Mouse (Mus musculus) limb, embryonic 10.5 days (tissue): ENCODE data around the gene Gls. TPM values are rescaled to one million over a fixed set of nuclear protein-coding genes. Genes with fewer than 3 reads are reported as not detected.

Source experiments
- DNase-seq: peaks from one replicate; pipeline ENCODE4 v3.0.0-alpha.2; 2017; ENCODE audit warnings: low spot score
- H3K27ac ChIP-seq: fragments of 300-500 bp; sonication (generic); 2 replicates; pipeline ENCODE4 v1.5.1; 2016; ENCODE audit warnings: mild to moderate bottlenecking
- H3K27me3 ChIP-seq: fragments of 300-500 bp; sonication (generic); 2 replicates; pipeline ENCODE4 v1.6.1; 2016; ENCODE audit warnings: low read depth, mild to moderate bottlenecking; ENCODE audit not compliant: poor library complexity, severe bottlenecking
- H3K36me3 ChIP-seq: fragments of 300-500 bp; sonication (generic); 2 replicates; pipeline ENCODE4 v1.6.1; 2016; ENCODE audit warnings: mild to moderate bottlenecking, moderate library complexity
- H3K4me1 ChIP-seq: fragments of 300-500 bp; sonication (generic); 2 replicates; pipeline ENCODE4 v1.6.1; 2016
- H3K4me3 ChIP-seq: fragments of 300-500 bp; sonication (generic); 2 replicates; pipeline ENCODE4 v1.5.1; 2016; ENCODE audit warnings: mild to moderate bottlenecking, moderate library complexity
- H3K9me3 ChIP-seq: fragments of 300-500 bp; sonication (generic); replicated peaks from 2 replicates; pipeline ENCODE4 v1.6.1; 2016; ENCODE audit warnings: mild to moderate bottlenecking
- WGBS: fragments of 180-500 bp; shearing (Covaris S2); methylation state at CpG from one replicate; pipeline ENCODE4 v1.1.7; 2016; 5-methylcytosine and 5-hydroxymethylcytosine counted together
- polyA plus RNA-seq: library from polyadenylated mRNA; unstranded; fragments of >200 nt; fragmentation: Nextera tagmentation; extraction: Ambion mirVana; gene quantifications from 2 replicates; pipeline ENCODE4 v1.2.1, GENCODE M21; 2016

Gls gene
- 17.2 and 22.6 TPM in 2 replicates for polyA plus RNA-seq

DNA sequence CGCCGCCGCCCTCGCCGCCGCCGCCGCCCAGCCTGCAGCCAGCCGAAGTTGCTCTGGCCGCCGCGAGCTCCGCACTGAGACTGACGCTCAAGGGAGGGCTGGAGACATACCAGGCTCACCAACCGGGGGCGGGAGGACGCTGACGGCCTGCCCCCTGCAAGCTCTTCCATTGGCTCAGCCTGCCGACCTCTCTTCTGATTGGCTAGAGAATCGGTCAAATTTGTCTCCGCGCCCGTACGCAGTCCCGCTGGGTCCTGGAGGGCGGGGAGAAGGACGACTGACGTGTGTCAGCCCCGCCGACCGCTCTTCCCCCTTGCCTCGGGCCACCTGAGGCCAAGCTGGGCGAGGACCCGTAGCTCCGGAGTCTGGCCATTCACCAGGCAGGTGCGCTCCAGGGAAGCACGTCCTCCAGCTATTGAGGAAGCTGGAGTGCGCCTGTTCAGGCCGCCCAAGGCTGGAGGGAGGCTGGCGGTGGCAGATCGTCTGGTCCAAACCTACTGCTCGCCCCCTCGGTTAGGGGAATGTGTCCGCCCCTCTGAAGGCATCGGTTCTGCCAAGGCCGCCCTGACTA, at the start of gene Gls:
Gls (minus strand) TSS at position 90 of the 571 bp plus-strand sequence.
- Histone ChIP-seq H3K36me3 (no peaks in the 10 kb centered on the region), H3K27ac (peak within 1 kb of the TSS; percentile 96), H3K4me3 (peak within 1 kb of the TSS; percentile 78), H3K4me1 (peaks cover 17% of the 10 kb centered on the region), H3K9me3 (no peaks in the 10 kb centered on the region), H3K27me3 (peaks cover 5% of the 10 kb centered on the region)
- peak; percentile 96 for DNase-seq
- WGBS: under 1% methylated on average over 46 of the region's 46 CpGs

DNA sequence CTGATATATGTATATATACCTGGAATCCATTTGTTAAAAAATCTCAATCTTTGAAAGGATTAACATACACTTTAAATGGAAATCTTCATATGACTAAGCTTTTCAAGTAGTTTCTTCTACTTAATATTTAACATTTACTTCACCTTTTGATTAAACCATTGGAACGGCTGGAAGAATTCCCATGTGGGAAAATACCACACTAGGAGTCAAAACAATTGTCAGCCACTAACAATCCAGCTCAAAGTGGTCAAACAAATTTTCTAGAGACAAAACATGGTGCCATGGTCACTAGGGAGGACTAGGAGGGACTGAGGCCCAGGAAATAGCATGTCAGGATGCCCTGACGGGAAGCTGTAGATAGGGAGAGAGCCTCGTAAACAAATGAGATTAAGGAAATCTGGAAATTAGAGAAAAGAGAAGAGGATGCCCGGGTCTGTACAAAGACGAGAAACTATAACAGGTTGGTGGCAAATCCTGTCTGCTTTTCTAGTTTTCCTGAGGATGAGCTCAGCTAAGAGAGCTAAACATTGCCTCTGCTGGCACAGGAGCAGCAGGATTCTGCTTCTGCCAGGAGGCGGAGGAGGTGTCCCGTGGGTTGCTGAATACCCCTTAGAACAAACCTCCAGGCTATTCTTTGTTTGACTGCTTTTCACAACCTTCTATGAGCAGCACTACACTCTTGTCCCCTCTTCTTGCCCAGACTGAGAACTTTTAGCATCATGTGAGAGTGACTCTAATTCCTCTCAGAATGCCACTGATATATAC, 47.0 kb upstream of the Gls start:
- Histone ChIP-seq H3K9me3 (no peaks in the 10 kb centered on the region), H3K27ac (no peak overlapping the region), H3K4me3 (no peak overlapping the region), H3K27me3 (no peaks in the 10 kb centered on the region), H3K4me1 (no peaks in the 10 kb centered on the region), H3K36me3 (no peaks in the 10 kb centered on the region)
- DNase-seq: no peak
- 82% methylated on average over 7 of the region's 7 CpGs for WGBS

- Histone ChIP-seq H3K27ac (no peak overlapping the region), H3K9me3 (no peaks in the 10 kb centered on the region), H3K36me3 (no peaks in the 10 kb centered on the region), H3K4me1 (no peaks in the 10 kb centered on the region), H3K4me3 (no peak overlapping the region), H3K27me3 (no peaks in the 10 kb centered on the region)
- 81% methylated on average over 3 of the region's 3 CpGs for WGBS
- DNase-seq: no peak
These were observed 46.3 kb upstream of the Gls start for GRCm38 (mm10) chr1:52279331-52279730.

DNA sequence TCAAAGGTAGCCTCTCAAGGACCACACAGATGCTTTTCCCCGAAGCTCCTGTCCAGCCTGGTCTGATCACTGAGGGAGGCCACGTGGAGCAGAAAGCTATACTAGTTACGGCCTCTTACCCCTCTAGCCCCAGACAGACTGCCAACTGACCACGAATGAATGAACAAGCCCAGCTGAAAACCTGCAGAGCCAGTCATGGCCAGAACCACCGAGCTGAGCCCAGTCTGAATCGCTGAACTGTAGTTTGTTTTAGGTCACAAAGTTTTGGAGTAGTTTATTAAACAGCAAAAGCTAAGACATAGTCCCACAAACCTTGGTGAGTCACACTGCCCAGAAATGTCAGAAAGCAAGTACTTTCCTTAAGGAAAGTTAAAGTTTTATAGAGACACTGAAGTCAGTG, 45.0 kb upstream of the Gls start:
- H3K27ac ChIP-seq: no peak overlapping the region
- no peak overlapping the region for H3K4me3 ChIP-seq
- DNase-seq: no peak
- WGBS: 77% methylated on average over 6 of the region's 6 CpGs
- H3K4me1 ChIP-seq: no peaks in the 10 kb centered on the region
- H3K36me3 ChIP-seq: no peaks in the 10 kb centered on the region
- no peaks in the 10 kb centered on the region for H3K27me3 ChIP-seq
- no peaks in the 10 kb centered on the region for H3K9me3 ChIP-seq

GRCm38 (mm10) chr1:52274210-52274609, 41.2 kb upstream of the Gls start:
- Histone ChIP-seq H3K9me3 (no peaks in the 10 kb centered on the region), H3K36me3 (no peaks in the 10 kb centered on the region), H3K4me3 (no peak overlapping the region), H3K4me1 (no peaks in the 10 kb centered on the region), H3K27me3 (no peaks in the 10 kb centered on the region), H3K27ac (no peak overlapping the region)
- no peak for DNase-seq
- WGBS: 86% methylated on average over 3 of the region's 3 CpGs

GRCm38 (mm10) chr1:52272018-52272678, 39.1 kb upstream of the Gls start:
- no peaks in the 10 kb centered on the region for H3K9me3 ChIP-seq
- no peaks in the 10 kb centered on the region for H3K4me1 ChIP-seq
- no peaks in the 10 kb centered on the region for H3K36me3 ChIP-seq
- H3K27ac ChIP-seq: no peak overlapping the region
- H3K27me3 ChIP-seq: no peaks in the 10 kb centered on the region
- no peak for DNase-seq
- H3K4me3 ChIP-seq: no peak overlapping the region
- WGBS: 79% methylated on average over 5 of the region's 5 CpGs

- Histone ChIP-seq H3K36me3 (no peaks in the 10 kb centered on the region), H3K4me3 (no peak overlapping the region), H3K4me1 (no peaks in the 10 kb centered on the region), H3K9me3 (no peaks in the 10 kb centered on the region), H3K27ac (no peak overlapping the region), H3K27me3 (no peaks in the 10 kb centered on the region)
- WGBS: 90% methylated on average over 9 of the region's 9 CpGs
- DNase-seq: no peak
These were observed 37.3 kb upstream of the Gls start for GRCm38 (mm10) chr1:52270354-52270753.

DNA sequence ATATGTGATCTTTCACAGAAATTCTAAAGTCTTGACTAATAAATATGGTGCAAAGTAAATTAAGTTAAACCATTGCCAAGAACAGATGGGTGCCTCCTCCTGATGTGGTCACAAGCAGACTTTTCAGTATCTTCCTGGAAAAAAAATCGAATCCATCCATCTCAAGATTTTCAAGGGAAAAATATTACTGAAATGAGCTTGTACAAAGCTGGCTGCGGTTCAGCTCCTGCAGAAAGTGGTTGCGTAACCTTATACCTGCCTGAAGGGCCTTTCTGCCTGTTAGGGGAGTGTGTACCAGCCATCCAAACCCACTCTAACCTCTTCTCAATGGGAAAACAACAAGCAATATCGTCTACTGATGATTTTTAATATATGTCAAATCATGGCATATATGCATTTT, 36.6 kb upstream of the Gls start:
- no peak for DNase-seq
- Histone ChIP-seq H3K4me3 (no peak overlapping the region), H3K9me3 (no peaks in the 10 kb centered on the region), H3K4me1 (no peaks in the 10 kb centered on the region), H3K36me3 (no peaks in the 10 kb centered on the region), H3K27me3 (no peaks in the 10 kb centered on the region), H3K27ac (no peak overlapping the region)
- 90% methylated on average over 4 of the region's 4 CpGs for WGBS

GRCm38 (mm10) chr1:52268006-52268405, 35.0 kb upstream of the Gls start:
- H3K27me3 ChIP-seq: no peaks in the 10 kb centered on the region
- H3K36me3 ChIP-seq: no peaks in the 10 kb centered on the region
- H3K27ac ChIP-seq: no peak overlapping the region
- no peak overlapping the region for H3K4me3 ChIP-seq
- H3K4me1 ChIP-seq: no peaks in the 10 kb centered on the region
- no peaks in the 10 kb centered on the region for H3K9me3 ChIP-seq
- DNase-seq: no peak
- WGBS: 89% methylated on average over 6 of the region's 6 CpGs

DNA sequence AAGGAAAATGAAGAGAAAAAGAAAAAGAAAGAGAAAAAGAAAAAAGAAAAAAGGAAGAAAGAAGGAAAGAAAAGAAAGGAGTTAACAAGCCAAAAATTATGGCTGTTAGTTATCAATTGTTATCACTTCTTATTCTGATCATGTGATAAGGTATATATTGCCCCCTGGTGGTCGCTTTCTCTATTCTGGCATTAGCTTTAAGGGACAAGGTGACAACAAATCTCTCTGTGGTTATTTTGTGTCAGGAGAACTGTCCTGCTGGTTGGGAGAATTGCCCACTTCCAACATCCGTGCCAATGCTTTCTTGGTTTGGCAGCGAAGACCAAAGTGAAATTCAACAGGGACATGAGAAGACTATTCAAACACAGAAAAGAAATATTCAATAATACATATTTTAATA, 34.6 kb upstream of the Gls start:
- peak; percentile 45 for DNase-seq

GRCm38 (mm10) chr1:52265886-52266516, 33.0 kb upstream of the Gls start:
- H3K4me3 ChIP-seq: no peak overlapping the region
- DNase-seq: no peak
- H3K27me3 ChIP-seq: no peaks in the 10 kb centered on the region
- H3K9me3 ChIP-seq: no peaks in the 10 kb centered on the region
- H3K4me1 ChIP-seq: no peaks in the 10 kb centered on the region
- WGBS: 82% methylated on average over 3 of the region's 3 CpGs
- no peaks in the 10 kb centered on the region for H3K36me3 ChIP-seq
- H3K27ac ChIP-seq: no peak overlapping the region

More for the DNA sequence above, 34.6 kb upstream of the Gls start:
- Histone ChIP-seq H3K9me3 (no peaks in the 10 kb centered on the region), H3K4me1 (no peaks in the 10 kb centered on the region), H3K4me3 (no peak overlapping the region), H3K27ac (no peak overlapping the region), H3K27me3 (no peaks in the 10 kb centered on the region), H3K36me3 (no peaks in the 10 kb centered on the region)
- 51% methylated on average over 3 of the region's 3 CpGs for WGBS

- Histone ChIP-seq H3K27me3 (no peaks in the 10 kb centered on the region), H3K36me3 (no peaks in the 10 kb centered on the region), H3K4me3 (no peak overlapping the region), H3K27ac (no peak overlapping the region), H3K9me3 (no peaks in the 10 kb centered on the region), H3K4me1 (peaks cover 5% of the 10 kb centered on the region; the same call in 1 of the 2 replicates)
- whole genome bisulfite sequencing: 82% methylated on average over 3 of the region's 3 CpGs
- DNase-seq: no peak
These were observed 31.3 kb upstream of the Gls start for GRCm38 (mm10) chr1:52264290-52264689.
